Mouse (Mus musculus): ENCODE results near the gene Sacs. TPM values are rescaled to one million over a fixed set of nuclear protein-coding genes. Genes with fewer than 3 reads are reported as not detected.
"Not testable (repeated sequence)": the region's sequence is repeated elsewhere in the genome, so short reads cannot be mapped to it uniquely, and the experiment has no call there.

The Sacs gene
- polyA plus RNA-seq, 1 experiment, result 0.02 TPM

DNA sequence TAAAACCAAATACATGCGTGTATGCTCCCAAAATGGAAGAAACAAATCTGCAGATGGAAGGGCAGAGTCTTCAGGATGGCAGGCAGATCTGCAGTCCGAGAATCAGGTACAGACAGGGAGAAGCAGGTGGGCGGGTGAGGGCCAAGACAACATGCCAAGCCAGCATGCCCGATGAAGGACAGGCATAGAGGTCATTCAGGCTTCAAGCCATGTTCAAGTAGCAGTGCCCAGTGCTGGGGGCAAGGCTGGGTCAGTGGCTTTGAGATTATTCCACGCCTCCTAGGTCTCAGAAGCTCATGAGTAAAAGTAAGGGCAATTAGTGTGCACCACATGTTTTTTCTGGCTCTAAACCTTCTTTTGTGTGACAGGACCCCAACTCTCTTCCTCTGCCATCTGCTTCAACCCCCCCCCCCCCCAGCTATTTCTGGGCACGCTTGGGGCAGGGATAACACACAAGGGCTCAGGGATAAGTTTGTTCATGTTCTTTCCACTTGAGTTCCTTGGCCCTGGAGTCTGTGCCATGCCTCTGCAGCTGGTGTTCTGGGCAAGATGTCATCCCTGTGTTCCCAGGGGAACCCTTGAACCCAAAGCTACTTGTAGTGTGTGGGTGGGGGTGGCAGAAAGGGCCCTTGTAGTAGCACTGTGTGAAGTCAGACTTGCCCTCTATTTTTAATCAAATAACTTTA is 16.8 kb downstream of the Sacs start:
- Histone ChIP-seq H3K4me1 (ENCODE audit: control insufficient read depth) (no peaks in the 10 kb centered on the region), H3K9me3 (ENCODE audit: control insufficient read depth, low read length) (no peaks in the 10 kb centered on the region), H3K4me3 (replicated peaks) (no peak overlapping the region), H3K36me3 (ENCODE audit: control insufficient read depth) (no peaks in the 10 kb centered on the region), H3K27me3 (ENCODE audit: control insufficient read depth) (no peaks in the 10 kb centered on the region)
- TF ChIP-seq GATA1 (IDR thresholded peaks at IDR 0.05; ENCODE audit: low read length) (no peak), TAL1 (IDR thresholded peaks at IDR 0.05; ENCODE audit: low read length) (no peak)

GRCm38 (mm10) chr14:61155687-61156086 is 17.4 kb downstream of the Sacs start:
- Histone ChIP-seq H3K36me3 (ENCODE audit: control insufficient read depth) (no peaks in the 10 kb centered on the region), H3K4me3 (replicated peaks) (no peak overlapping the region), H3K4me1 (ENCODE audit: control insufficient read depth) (no peaks in the 10 kb centered on the region), H3K9me3 (ENCODE audit: control insufficient read depth, low read length) (no peaks in the 10 kb centered on the region), H3K27me3 (ENCODE audit: control insufficient read depth) (no peaks in the 10 kb centered on the region)
- TF ChIP-seq TAL1 (IDR thresholded peaks at IDR 0.05; ENCODE audit: low read length), result no peak
- TF ChIP-seq GATA1 (IDR thresholded peaks at IDR 0.05; ENCODE audit: low read length), result no peak

DNA sequence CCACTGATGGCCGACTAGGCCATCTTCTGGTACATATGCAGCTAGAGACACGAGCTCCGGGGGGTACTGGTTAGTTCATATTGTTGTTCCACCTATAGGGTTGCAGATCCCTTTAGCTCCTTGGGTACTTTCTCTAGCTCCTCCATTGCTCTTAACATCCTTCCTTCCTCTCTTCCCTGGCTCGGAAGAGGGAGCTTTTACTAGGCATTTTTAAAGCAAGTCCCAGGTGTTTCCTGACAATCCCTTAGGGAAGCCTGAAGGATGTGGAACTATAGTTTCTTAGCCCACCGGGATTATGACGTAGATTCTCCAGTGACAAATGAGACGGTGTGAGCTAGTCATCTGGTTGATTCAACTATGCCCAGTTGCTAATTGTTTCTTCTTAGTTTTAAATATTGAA is 19.2 kb downstream of the Sacs start:
- not testable (repeated sequence) for H3K4me3 ChIP-seq (replicated peaks); H3K4me1 ChIP-seq (ENCODE audit: control insufficient read depth); H3K9me3 ChIP-seq (ENCODE audit: control insufficient read depth, low read length); H3K36me3 ChIP-seq (ENCODE audit: control insufficient read depth); H3K27me3 ChIP-seq (ENCODE audit: control insufficient read depth)

DNA sequence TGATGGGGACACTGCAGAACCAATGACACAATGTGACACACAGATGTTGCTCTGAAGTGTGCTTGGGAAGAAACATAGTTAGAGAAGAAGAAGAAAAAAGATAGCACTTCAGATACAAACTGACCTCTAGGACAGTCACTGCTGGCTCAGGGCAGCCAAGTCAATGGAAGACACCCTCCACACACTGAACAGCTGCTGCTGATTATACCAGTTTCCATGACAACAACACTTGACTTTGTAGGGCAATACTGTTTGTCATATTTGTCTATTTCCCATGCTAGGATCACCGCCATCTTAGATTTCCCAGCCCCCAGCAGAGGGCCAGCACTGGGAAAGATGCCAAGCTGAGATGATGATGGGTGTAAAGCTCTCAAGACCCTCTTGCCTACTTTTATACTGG is 22.7 kb downstream of the Sacs start:
- Histone ChIP-seq H3K27me3 (ENCODE audit: control insufficient read depth) (no peaks in the 10 kb centered on the region), H3K4me1 (ENCODE audit: control insufficient read depth) (no peaks in the 10 kb centered on the region), H3K9me3 (ENCODE audit: control insufficient read depth, low read length) (no peaks in the 10 kb centered on the region), H3K4me3 (replicated peaks) (no peak overlapping the region), H3K36me3 (ENCODE audit: control insufficient read depth) (no peaks in the 10 kb centered on the region)
- no peak for TF ChIP-seq TAL1 (IDR thresholded peaks at IDR 0.05; ENCODE audit: low read length)
- TF ChIP-seq GATA1 (IDR thresholded peaks at IDR 0.05; ENCODE audit: low read length), result no peak

DNA sequence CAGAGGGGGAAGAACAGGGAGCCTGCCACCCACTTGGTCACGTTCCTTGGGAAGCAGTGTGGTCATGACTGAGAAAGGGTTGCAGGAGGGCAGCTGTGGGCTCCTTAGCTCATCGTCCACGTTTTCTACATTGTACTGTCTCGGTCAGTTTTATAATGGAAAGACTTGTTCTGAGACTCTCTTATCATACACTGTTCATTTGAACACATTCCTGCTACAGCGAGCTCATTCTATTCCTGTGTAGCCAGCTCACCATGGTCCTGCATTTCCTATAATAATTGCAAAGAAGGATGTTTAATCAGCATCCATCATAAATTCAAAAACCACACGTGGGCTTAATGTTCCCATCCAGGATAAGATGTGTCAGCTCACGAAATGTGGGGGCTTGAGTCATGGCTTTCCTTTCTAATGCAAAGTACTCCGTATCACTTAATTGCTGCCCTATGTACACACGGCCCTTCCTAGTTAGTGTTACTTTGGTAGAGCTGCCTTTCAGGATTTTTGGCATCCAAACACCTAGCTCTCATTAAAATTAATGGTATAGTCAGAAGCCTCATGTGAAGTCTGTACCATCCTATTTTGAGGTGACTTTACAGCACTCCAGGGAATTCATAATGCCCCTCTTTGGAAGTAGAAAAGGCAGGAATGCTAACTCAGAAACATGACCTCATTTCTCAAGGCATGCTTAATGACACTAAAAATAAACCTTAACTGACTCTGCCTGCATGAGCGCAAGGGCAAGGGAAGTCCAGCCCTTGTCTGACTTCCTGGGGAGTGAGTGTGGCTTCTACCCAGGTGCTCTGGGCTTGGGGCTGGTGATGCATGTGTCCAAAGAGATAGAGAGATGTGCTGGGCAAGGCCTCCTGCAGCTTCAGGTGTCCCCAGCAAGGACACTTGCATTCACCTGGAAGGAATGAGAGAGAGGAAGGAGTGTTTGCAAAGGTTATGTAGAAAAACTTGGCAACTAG is 23.4 kb downstream of the Sacs start:
- no peaks in the 10 kb centered on the region for H3K27me3 ChIP-seq (ENCODE audit: control insufficient read depth)

DNA sequence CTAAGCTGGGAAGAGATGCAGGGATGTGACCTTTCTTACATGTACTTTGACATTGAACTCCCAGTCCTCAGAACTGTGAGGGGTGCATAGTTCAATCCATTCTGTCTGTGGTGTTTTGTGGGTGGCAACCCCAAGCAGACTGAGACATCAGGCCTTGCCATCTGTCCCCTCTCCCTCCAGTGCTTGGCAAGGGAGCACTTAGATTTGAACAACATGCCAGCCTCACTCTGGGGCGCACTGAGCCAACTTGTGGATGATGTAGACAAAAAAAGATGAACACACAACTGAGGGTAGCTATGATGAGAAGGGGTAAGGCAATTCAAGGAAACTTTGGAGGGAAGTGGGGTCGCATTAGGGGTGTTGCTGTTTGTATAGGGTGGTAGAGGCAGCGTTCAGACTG is 26.2 kb downstream of the Sacs start:
- Histone ChIP-seq H3K36me3 (ENCODE audit: control insufficient read depth) (no peaks in the 10 kb centered on the region), H3K9me3 (ENCODE audit: control insufficient read depth, low read length) (no peaks in the 10 kb centered on the region), H3K4me1 (ENCODE audit: control insufficient read depth) (no peaks in the 10 kb centered on the region), H3K27me3 (ENCODE audit: control insufficient read depth) (peaks cover 15% of the 10 kb centered on the region), H3K4me3 (replicated peaks) (no peak overlapping the region)
- TF ChIP-seq TAL1 (IDR thresholded peaks at IDR 0.05; ENCODE audit: low read length) (no peak), GATA1 (IDR thresholded peaks at IDR 0.05; ENCODE audit: low read length) (no peak)

More for the DNA sequence above, 23.4 kb downstream of the Sacs start:
- Histone ChIP-seq H3K36me3 (ENCODE audit: control insufficient read depth) (no peaks in the 10 kb centered on the region), H3K4me1 (ENCODE audit: control insufficient read depth) (no peaks in the 10 kb centered on the region), H3K9me3 (ENCODE audit: control insufficient read depth, low read length) (no peaks in the 10 kb centered on the region), H3K4me3 (replicated peaks) (no peak overlapping the region)
- no peak for TF ChIP-seq GATA1 (IDR thresholded peaks at IDR 0.05; ENCODE audit: low read length)
- no peak for TF ChIP-seq TAL1 (IDR thresholded peaks at IDR 0.05; ENCODE audit: low read length)

DNA sequence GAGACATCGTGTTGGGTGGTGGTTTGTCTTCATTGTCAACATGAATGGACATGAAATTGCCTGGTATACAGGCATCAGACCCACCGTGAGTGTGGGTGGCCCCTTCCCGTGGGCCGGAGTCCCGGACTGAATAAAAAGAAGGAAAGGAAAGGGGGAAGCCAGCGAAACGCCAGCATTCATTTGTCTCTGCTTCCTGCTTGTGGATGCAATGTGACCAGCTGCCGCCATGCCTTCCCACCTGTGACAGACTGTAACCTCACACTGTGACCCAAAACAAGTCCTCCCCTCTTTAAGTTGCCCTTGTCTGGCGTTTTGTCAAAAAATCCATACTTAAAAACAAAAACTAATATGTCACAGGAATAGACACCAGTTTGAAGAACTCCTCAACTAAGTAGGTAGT is 27.7 kb downstream of the Sacs start:
- Histone ChIP-seq H3K4me1 (ENCODE audit: control insufficient read depth) (no peaks in the 10 kb centered on the region), H3K4me3 (replicated peaks) (no peak overlapping the region), H3K27me3 (ENCODE audit: control insufficient read depth) (peaks cover 19% of the 10 kb centered on the region), H3K9me3 (ENCODE audit: control insufficient read depth, low read length) (no peaks in the 10 kb centered on the region), H3K36me3 (ENCODE audit: control insufficient read depth) (no peaks in the 10 kb centered on the region)
- TF ChIP-seq TAL1 (IDR thresholded peaks at IDR 0.05; ENCODE audit: low read length) (no peak), GATA1 (IDR thresholded peaks at IDR 0.05; ENCODE audit: low read length) (no peak)

DNA sequence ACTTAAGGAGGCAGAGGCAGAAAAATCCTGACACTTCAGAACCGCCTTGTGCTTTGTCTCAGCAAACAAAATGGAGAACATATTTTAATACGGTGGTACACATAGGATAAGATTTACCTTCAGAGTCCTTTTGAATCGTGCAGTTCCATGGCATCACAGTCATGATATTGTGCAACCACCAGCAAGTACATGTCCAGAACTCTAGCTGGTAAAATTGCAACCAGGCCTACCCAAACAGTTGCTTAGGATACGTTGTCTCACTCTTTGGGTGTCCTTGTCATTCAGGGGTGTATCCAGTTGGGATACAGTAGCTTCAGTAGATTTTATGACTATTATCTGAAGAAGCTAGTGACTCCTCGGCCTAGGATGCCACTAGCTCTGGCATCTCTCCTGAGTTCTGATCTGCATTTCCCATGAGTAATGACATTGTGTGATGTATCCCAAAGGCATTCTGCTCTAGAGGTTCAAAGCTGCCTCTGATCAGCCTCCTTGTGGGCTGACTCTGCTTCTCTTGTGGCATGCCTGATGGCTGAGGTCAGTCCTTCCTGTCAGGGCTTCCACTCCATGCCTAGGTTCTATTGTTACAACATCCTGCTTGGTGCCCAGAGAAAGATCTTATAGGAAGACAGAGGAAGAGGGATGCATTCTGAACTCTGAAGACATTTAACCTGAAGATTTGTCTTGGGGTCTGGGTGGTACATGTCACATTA is 33.2 kb downstream of the Sacs start:
- Histone ChIP-seq H3K9me3 (ENCODE audit: control insufficient read depth, low read length) (no peaks in the 10 kb centered on the region), H3K27me3 (ENCODE audit: control insufficient read depth) (peaks cover 19% of the 10 kb centered on the region), H3K36me3 (ENCODE audit: control insufficient read depth) (peaks cover 17% of the 10 kb centered on the region), H3K4me1 (ENCODE audit: control insufficient read depth) (peaks cover 40% of the 10 kb centered on the region), H3K4me3 (replicated peaks) (no peak overlapping the region)
- TF ChIP-seq TAL1 (IDR thresholded peaks at IDR 0.05; ENCODE audit: low read length), result no peak
- no peak for TF ChIP-seq GATA1 (IDR thresholded peaks at IDR 0.05; ENCODE audit: low read length)
